Mouse (Mus musculus) kidney, postnatal 0 days (tissue): Measurements from ENCODE around the gene Otop2. TPM values are rescaled to one million over a fixed set of nuclear protein-coding genes. Genes with fewer than 3 reads are reported as not detected.

Experiments
- ATAC-seq: fragments of 200-750 bp; cut with Nextera tagmentation; replicated peaks from 2 replicates; pipeline ENCODE4 v1.8.0; 2017; ENCODE audit warnings: low read depth, moderate number of reproducible peaks, moderate TSS enrichment, moderate library complexity; ENCODE audit not compliant: low FRiP score
- DNase-seq: peaks from one replicate; pipeline ENCODE4 v3.0.0-alpha.2; 2016; ENCODE audit warnings: low spot score
- H3K27ac ChIP-seq: fragments of 300-500 bp; sonication (generic); 2 replicates; pipeline ENCODE4 v1.5.1; 2014; ENCODE audit warnings: mild to moderate bottlenecking
- H3K27me3 ChIP-seq: fragments of 300-500 bp; sonication (generic); 2 replicates; pipeline ENCODE4 v1.6.1; 2014; ENCODE audit warnings: low read length, mixed read lengths; ENCODE audit not compliant: insufficient read depth
- H3K36me3 ChIP-seq: fragments of 300-500 bp; sonication (generic); 2 replicates; pipeline ENCODE4 v1.6.1; 2014; ENCODE audit warnings: low read length, mixed read lengths; ENCODE audit not compliant: insufficient read depth
- H3K4me1 ChIP-seq: fragments of 300-500 bp; sonication (generic); replicated peaks from 2 replicates; pipeline ENCODE4 v1.6.1; 2014; ENCODE audit warnings: antibody characterized with exemption, low read length, mixed read lengths; ENCODE audit not compliant: insufficient read depth
- H3K4me2 ChIP-seq: fragments of 300-500 bp; sonication (generic); 2 replicates; pipeline ENCODE4 v1.6.1; 2014; ENCODE audit warnings: mild to moderate bottlenecking, low read length, moderate library complexity, mixed read lengths
- H3K4me3 ChIP-seq: fragments of 300-500 bp; sonication (generic); replicated peaks from 2 replicates; pipeline ENCODE4 v1.5.1; 2014; ENCODE audit warnings: low read depth, low read length
- H3K9ac ChIP-seq: fragments of 300-500 bp; sonication (generic); 2 replicates; pipeline ENCODE4 v1.6.1; 2014; ENCODE audit warnings: low read depth, low read length
- H3K9me3 ChIP-seq: fragments of 300-500 bp; sonication (generic); replicated peaks from 2 replicates; pipeline ENCODE4 v1.6.1; 2016; ENCODE audit warnings: low read length, inconsistent platforms, mixed read lengths
- CTCF ChIP-seq: IDR thresholded peaks from 2 replicates; pipeline ENCODE4 v1.5.1; 2016; ENCODE audit warnings: antibody characterized with exemption, low read depth, mild to moderate bottlenecking, moderate library complexity
- WGBS: fragments of 180-500 bp; shearing (Covaris S2); extraction: QIAGEN DNeasy Blood & Tissue Kit; methylation state at CpG from one replicate; pipeline ENCODE4 v1.1.7; 2014; 5-methylcytosine and 5-hydroxymethylcytosine counted together
- polyA plus RNA-seq: library from polyadenylated mRNA; unstranded; fragments of >200 nt; fragmentation: Nextera tagmentation; extraction: Ambion mirVana; gene quantifications from 2 replicates; pipeline ENCODE4 v1.2.1, GENCODE M21; 2015

Gene Otop2
- polyA plus RNA-seq, 1 experiment from 2014 or later = not detected

DNA sequence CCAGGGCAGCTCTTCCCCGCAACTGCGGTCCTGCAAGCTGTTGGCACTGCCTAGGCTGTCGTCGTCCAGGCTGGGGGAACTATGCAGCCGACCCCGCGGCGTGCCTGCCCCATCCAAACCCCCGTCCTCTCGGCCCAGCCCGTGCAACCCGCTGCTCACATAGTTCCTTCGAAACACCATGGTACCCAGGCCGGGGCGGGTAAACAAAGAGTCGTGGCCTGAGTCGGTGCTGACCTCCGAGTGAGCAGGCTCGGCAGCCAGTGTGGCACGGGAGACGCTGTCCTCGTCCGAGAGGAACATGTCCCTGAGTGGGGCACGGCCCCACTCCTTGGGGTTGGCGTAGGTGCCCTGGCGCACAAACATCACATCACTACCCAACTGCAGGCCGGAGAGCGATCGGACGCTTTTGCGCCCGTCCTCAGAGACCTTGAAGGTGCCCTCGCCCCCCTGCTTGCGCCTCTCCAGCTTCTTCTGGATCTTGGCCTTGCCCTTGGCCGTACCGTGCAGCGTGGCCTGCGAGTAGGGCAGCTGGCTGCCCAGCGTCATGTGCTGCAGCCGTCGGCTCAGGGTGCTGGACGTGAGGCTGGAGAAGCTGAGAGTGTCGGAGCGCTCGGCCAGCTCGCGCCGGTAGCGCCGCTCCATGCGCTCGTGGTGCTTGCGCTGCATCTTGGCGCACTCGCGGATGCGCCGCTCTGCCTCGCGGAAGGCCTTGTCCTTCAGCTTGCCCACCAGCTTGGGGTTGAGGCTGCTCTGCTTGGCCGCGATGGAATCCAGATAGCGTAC is 11.5 kb downstream of the Otop2 start:
- WGBS = 3% methylated on average over 63 of the region's 63 CpGs
- no peak overlapping the region for H3K4me2 ChIP-seq
- H3K9me3 ChIP-seq = no peaks in the 10 kb centered on the region
- ATAC-seq = no peak
- peaks cover 86% of the 10 kb centered on the region for H3K27me3 ChIP-seq
- no peak overlapping the region for H3K4me3 ChIP-seq
- no peak for TF ChIP-seq CTCF
- H3K36me3 ChIP-seq = no peaks in the 10 kb centered on the region
- H3K27ac ChIP-seq = no peak overlapping the region
- H3K4me1 ChIP-seq = no peaks in the 10 kb centered on the region; the same call in 1 of the 2 replicates
- DNase-seq = no peak
- H3K9ac ChIP-seq = no peak overlapping the region

GRCm38 (mm10) chr11:115319704-115320383 is 12.9 kb downstream of the Otop2 start:
- TF ChIP-seq CTCF = no peak
- ATAC-seq (no peak), DNase-seq (no peak)
- no peaks in the 10 kb centered on the region for H3K36me3 ChIP-seq
- no peaks in the 10 kb centered on the region; the same call in 1 of the 2 replicates for H3K4me1 ChIP-seq
- no peak overlapping the region for H3K9ac ChIP-seq
- H3K27ac ChIP-seq = no peak overlapping the region
- WGBS = 8% methylated on average over 18 of the region's 18 CpGs
- no peak overlapping the region for H3K4me3 ChIP-seq
- no peak overlapping the region for H3K4me2 ChIP-seq
- H3K9me3 ChIP-seq = no peaks in the 10 kb centered on the region
- peaks cover 92% of the 10 kb centered on the region for H3K27me3 ChIP-seq

DNA sequence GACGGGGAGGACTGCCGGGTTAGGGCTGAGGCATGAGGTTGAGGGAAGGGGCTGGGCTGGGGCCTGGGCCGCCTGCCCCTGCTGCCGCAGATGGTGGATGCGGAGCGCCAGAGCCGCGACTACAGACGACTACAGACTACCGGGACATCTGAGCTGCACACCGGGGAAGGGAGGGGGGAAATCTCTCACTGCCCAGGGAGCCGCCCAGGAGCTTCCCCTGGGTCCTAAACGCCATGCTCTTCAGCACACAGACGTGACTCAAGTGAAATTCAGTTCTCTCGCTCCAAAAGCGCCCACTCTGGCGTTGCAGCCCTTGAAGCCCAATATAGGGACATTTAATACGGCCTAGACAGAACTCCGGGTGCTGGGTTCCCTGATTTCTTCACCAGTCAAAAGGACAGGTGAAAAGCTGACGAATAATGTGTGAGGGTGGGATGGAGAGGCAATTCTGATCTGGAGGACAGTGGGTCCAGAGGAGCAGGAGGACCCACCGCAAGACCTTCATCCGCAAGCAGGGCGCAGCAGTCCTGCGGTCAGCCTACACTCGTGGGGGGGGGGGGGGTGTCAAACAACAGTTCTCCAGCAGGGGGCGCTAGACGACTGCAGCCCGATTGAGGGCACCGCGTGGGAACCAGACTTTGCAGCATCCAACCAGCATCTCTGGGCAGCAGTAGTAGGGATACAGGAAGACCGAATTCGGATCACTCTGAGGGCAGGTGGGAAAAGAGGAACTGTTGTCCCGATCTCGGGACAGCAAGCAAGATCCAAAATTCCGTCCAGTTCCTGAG is 15.1 kb downstream of the Otop2 start, which contains the start of gene Ush1g:
Gene Ush1g (minus strand): TSS at position 136 of the 788 bp plus-strand sequence.
- Histone ChIP-seq H3K27ac (no peak within 1 kb of the TSS), H3K4me2 (no peak within 1 kb of the TSS), H3K9me3 (no peaks in the 10 kb centered on the region), H3K9ac (no peak within 1 kb of the TSS), H3K4me3 (no peak within 1 kb of the TSS), H3K36me3 (no peaks in the 10 kb centered on the region), H3K4me1 (no peaks in the 10 kb centered on the region; the same call in 1 of the 2 replicates), H3K27me3 (peaks cover 72% of the 10 kb centered on the region)
- ATAC-seq (0 out of 2 replicates have a peak, but pooled peaks have one; percentile 8), DNase-seq (peak; percentile 77)
- WGBS = 3% methylated on average over 35 of the region's 35 CpGs
- TF ChIP-seq CTCF = peak; percentile 89

GRCm38 (mm10) chr11:115323354-115323753 is 16.4 kb downstream of the Otop2 start:
- ATAC-seq = no peak
- Histone ChIP-seq H3K9me3 (no peaks in the 10 kb centered on the region), H3K36me3 (no peaks in the 10 kb centered on the region), H3K9ac (no peak overlapping the region), H3K4me1 (no peaks in the 10 kb centered on the region; the same call in 1 of the 2 replicates), H3K4me2 (no peak overlapping the region), H3K4me3 (no peak overlapping the region), H3K27ac (no peak overlapping the region), H3K27me3 (peaks cover 62% of the 10 kb centered on the region)
- no peak for DNase-seq
- 16% methylated on average over 32 of the region's 32 CpGs for WGBS
- no peak for TF ChIP-seq CTCF

- Histone ChIP-seq H3K9me3 (no peaks in the 10 kb centered on the region), H3K27ac (no peak overlapping the region), H3K4me2 (no peak overlapping the region), H3K36me3 (no peaks in the 10 kb centered on the region), H3K4me1 (no peaks in the 10 kb centered on the region), H3K27me3 (peaks cover 29% of the 10 kb centered on the region), H3K4me3 (no peak overlapping the region), H3K9ac (no peak overlapping the region)
- no peak for TF ChIP-seq CTCF
- 0 out of 2 replicates have a peak, but pooled peaks have one; percentile 19 for ATAC-seq
- no peak for DNase-seq
- 47% methylated on average over 7 of the region's 7 CpGs for WGBS
These were observed 19.8 kb downstream of the Otop2 start for GRCm38 (mm10) chr11:115326730-115327129.

DNA sequence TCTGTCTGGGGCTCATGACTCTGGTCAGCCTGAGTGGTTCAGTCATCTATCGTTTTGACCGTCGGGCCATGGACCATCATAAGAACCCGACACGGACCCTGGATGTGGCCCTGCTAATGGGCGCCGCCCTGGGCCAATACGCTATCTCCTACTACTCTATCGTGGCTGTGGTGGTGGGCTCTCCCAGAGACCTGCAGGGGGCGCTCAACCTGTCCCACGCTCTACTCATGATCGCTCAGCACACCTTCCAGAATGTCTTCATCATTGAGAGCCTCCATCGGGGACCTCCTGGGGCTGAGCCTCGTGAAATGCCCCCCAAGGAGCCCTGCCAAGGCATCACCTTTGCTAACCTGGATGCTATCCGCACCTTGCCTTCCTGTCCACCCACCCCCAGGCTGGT is 22.4 kb downstream of the Otop2 start:
- Histone ChIP-seq H3K9ac (no peak overlapping the region), H3K4me1 (no peaks in the 10 kb centered on the region), H3K27ac (no peak overlapping the region), H3K9me3 (no peaks in the 10 kb centered on the region), H3K4me2 (no peak overlapping the region), H3K27me3 (peaks cover 11% of the 10 kb centered on the region; the same call in 1 of the 2 replicates), H3K4me3 (no peak overlapping the region), H3K36me3 (no peaks in the 10 kb centered on the region)
- 73% methylated on average over 15 of the region's 15 CpGs for WGBS
- no peak for ATAC-seq
- TF ChIP-seq CTCF = peak; percentile 15; the same call in 1 of the 2 replicates
- no peak for DNase-seq
